Mouse (Mus musculus) small intestine, adult 2 months (tissue): ENCODE data around the gene Gm13030.

ENCODE experiments used
- CTCF ChIP-seq: fragments of 200-500 bp; IDR thresholded peaks from 2 replicates; pipeline ENCODE4 v1.5.1; 2012; ENCODE audit warnings: low read depth, mild to moderate bottlenecking, control low read depth, inconsistent platforms, low read length, moderate library complexity, mixed read lengths; ENCODE audit not compliant: insufficient replicate concordance, insufficient read length; ENCODE audit errors: extremely low read depth
- POLR2A ChIP-seq: fragments of 200-500 bp; IDR thresholded peaks from 2 replicates; pipeline ENCODE4 v1.6.1; 2012; ENCODE audit warnings: low read depth, mild to moderate bottlenecking, control low read depth, inconsistent platforms, low read length, moderate library complexity

GRCm38 (mm10) chr4:138865092-138865491, 8.7 kb downstream of the Gm13030 start:
- no peak for TF ChIP-seq CTCF
- no peak for TF ChIP-seq POLR2A
